Mouse (Mus musculus): ENCODE results near the gene Ttc39a. TPM values are rescaled to one million over a fixed set of nuclear protein-coding genes. Genes with fewer than 3 reads are reported as not detected.

Ttc39a gene
- total RNA-seq, 2 experiments from 2014 or later: 1.2 to 1.9 TPM

GRCm38 (mm10) chr4:109463892-109464291, 57.5 kb downstream of the Ttc39a start:
- DNase-seq: no peak

- DNase-seq: no peak
These were observed 61.3 kb downstream of the Ttc39a start for GRCm38 (mm10) chr4:109467687-109468086.

DNA sequence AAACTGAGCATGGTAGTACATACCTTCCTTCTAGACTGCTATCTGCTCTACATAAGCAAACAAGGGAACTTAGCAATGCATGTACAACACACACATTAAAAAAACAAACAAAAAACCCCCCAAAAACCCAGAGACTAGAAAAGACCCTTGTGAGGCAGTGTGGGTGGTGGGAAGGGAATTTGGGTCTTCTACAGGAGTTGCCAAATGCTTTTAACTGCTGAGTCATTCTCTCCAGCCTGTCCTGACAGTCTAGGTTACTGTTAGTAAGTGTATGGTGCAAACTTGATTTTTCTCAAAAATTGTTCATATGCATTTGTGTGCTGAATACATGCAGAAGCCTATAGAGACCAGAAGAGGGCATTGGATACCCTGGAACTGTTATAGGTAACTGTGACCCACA, 65.2 kb downstream of the Ttc39a start:
- DNase-seq: no peak

GRCm38 (mm10) chr4:109472566-109472965, 66.1 kb downstream of the Ttc39a start:
- DNase-seq: no peak

DNA sequence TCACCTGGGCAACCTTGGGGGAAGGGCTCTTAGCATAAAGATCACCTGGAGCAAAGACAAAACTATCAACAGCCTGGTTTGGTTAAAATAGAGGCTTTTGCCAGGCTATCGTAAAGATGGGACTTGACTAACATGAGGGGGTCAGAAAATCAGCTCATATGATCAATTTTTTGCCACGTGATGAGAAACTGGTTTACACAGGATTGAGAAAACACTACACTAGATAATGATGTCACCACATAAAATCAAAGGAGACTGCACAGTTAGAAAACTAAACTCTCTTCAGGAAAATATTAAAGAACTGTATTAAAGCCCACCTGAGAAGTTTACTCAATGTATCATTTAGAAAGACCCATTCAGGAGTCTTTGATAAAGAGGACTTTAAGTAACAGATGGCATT, 68.7 kb downstream of the Ttc39a start:
- no peak for DNase-seq

- peak; percentile 41 to 42 for DNase-seq
These were observed 69.4 kb downstream of the Ttc39a start for GRCm38 (mm10) chr4:109475577-109476553.

DNA sequence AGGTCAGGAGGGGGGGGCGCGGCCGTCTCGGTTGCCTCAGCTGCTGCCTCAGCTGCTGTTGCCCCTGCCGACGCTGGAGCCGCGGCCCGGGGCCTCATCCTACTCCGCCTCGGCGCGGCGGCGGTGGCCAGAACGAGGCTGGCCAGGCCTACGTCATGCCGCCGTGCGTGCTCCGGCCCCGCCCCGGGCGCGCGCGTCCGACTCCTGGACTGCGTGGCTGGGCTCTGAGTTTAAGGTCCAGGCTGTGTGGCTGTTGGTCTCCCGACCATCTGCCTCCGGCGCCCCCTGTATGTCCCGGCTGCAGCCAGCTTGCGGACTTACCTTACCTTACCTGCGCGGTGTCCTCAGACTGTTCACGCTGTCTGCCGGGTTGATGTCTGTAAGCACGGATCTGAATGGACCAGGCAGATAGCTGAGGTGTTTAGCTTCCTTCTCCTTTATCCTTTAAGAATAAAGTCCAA, 70.2 kb downstream of the Ttc39a start:
- DNase-seq: peak; percentile 87 to 89

- DNase-seq: no peak
These were observed 71.0 kb downstream of the Ttc39a start for GRCm38 (mm10) chr4:109477454-109477853.

DNA sequence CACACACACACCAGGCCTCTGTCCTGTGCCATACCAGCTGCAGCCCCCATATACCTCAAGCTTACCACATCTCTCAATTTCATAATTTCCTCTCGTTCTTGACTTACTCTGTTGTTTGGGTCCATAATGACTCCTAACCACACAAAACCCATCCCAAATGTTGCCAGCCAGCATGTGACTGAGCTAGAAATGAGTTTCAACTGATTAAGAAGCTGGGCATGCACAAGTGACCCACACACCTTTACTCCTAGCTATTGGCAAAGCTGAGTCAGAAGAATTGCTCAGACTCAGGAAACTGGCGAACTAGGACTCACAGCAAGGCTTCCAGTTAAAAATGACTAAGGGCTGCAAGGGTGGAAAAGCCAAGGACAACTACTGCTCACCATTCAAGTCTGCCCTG, 75.0 kb downstream of the Ttc39a start:
- DNase-seq: no peak

DNA sequence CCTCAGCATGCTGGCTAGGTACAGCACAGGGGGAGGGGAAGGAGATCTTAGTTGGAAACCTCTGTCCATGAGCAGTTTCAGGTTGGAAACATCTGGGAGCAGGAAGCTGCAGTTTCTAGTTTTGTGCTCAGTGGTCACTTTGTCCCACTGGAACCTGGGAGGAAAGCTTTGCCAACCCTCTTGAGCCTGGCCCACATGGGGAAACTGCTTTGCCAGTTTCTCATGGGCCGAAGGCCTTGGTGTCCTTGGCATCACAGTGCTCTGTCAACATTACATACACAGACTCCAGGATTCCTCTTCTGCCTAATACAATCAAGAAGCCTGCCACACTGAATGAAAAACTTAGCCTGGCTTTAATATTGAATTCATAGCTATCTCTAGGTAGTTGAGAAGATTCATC, 76.3 kb downstream of the Ttc39a start:
- DNase-seq: no peak

DNA sequence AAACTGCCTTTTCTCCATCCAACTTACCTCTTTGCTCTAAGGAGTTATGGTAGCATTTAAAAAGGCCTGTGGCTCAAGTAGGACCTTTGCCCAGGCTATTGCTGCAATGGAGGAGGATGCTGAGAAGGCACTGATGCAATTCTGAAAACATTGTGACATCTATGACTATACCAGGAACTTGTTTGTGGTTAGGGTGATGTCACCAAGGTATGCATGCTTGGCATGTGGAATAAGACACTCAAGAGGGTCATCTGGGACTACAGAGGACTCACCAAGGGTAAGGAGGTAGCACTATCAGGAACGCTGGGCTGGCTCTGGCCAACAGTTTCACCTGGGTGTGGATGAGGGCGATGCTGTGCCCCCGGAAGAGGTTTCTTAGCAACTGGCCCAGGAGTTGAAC, 78.2 kb downstream of the Ttc39a start, which contains the start of gene Rnf11:
TSS of gene Rnf11 (minus strand) at position 108 of the 400 bp plus-strand sequence.
- no peak for DNase-seq

- DNase-seq: no peak
These were observed 82.4 kb downstream of the Ttc39a start for GRCm38 (mm10) chr4:109488812-109489211.

DNA sequence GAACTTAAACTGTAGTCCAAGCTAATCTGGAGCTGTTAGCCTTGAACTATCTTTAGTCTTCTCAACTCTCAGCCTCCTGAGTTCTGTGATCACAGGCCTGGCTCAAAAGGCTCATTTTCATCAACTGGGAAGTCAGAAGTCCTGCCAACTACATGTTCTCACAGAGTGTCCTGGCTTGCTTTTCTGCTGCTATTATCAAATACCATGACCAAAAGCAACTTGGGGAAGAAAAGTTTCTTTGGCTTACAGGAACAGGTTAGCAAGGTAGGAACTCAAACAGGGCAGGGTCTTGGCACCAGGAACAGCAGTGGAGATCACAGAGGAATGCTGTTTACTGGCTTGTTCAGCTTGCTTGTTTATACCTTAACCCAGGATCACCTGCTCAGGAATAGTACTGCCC, 87.2 kb downstream of the Ttc39a start:
- no peak for DNase-seq

Other genes starting within 250 kb of the Ttc39a start
- 10 to 100 TPM; 50.6 to 54.0 TPM for gene Osbpl9, start 204.4 kb upstream of the Ttc39a start, total RNA-seq (2021)
- under 1 TPM; 0.71 to 0.75 TPM for gene Calr4, start 172.1 kb upstream of the Ttc39a start, total RNA-seq (2021)
- gene Eps15, start 126.4 kb upstream of the Ttc39a start, total RNA-seq (2021): 100 to 1,000 TPM; 236 to 254 TPM
- 100 to 1,000 TPM; 181 to 188 TPM for gene Rnf11, start 78.1 kb downstream of the Ttc39a start, total RNA-seq (2021)
- gene 4930522H14Rik, start 124.7 kb downstream of the Ttc39a start, total RNA-seq (2021): not detected